Mouse (Mus musculus) large intestine, adult 2 months (tissue): ENCODE results near the gene Vps26c. TPM values are rescaled to one million over a fixed set of nuclear protein-coding genes. Genes with fewer than 3 reads are reported as not detected.
"Not testable (repeated sequence)": the region's sequence is repeated elsewhere in the genome, so short reads cannot be mapped to it uniquely, and the experiment has no call there.

Experiments used
- DNase-seq: peaks from one replicate; pipeline ENCODE4 v3.0.0-alpha.2; 2012; ENCODE audit warnings: low read depth, low spot score
- WGBS: fragments of 180-500 bp; shearing (Covaris S2); methylation state at CpG from one replicate; pipeline ENCODE4 v1.1.7; 2018; 5-methylcytosine and 5-hydroxymethylcytosine counted together
- polyA plus RNA-seq: library from polyadenylated mRNA; depleted of rRNA; stranded (reverse); fragments of >200 nt; gene quantifications from 2 replicates; pipeline ENCODE4 v1.2.3, GENCODE M21; 2012

Gene Vps26c
- polyA plus RNA-seq, 1 experiment = 33.0 TPM

DNA sequence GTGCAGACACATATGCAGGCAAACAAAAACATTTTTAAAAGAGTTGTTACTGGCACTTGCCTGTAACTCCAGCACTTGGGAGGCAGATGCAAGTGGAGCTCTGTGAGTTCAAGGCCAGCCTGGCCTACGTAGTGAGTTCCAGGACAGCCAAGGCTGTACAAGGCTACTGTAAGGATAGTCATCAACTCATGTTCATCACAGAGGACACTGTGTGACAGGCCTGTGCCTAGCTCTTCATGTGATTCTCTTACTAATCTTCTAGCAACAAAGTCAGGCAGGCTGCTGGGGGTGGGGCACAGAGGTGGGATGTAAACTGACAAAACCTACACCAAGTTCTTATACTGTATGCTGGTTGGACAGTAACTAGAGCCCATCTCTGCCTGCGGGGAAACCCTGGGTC lies 19.6 kb downstream of the Vps26c start:
- WGBS = 97% methylated on average over 2 of the region's 2 CpGs
- DNase-seq = no peak

- no peak for DNase-seq
- 84% methylated on average over 5 of the region's 5 CpGs for WGBS
Measured at GRCm38 (mm10) chr16:94504192-94504591, 22.4 kb downstream of the Vps26c start.

GRCm38 (mm10) chr16:94497911-94498310 lies 28.7 kb downstream of the Vps26c start:
- WGBS = 53% methylated on average over 5 of the region's 5 CpGs
- no peak for DNase-seq

- not testable (repeated sequence) for DNase-seq
- WGBS = 88% methylated on average over 7 of the region's 7 CpGs
Measured at GRCm38 (mm10) chr16:94497176-94497575, 29.5 kb downstream of the Vps26c start.

DNA sequence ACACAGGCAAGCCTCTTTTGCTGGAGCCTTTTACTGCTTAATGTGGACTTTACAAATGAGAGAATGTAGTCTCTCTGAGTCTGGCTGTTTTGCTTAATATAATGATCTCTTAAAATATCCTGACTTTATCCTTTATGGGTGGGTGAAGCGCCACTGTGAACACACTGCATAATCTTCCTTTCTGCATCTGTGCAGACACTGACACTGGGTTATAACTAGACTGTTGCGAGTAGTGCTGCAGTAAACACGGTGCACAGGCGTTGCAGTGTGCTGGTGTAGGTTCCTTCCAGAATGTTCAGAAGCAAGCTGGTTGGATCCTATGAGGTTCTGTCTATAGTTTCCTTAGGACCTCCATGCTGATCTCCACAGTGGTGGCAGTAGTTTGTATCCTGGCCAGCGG lies 37.3 kb downstream of the Vps26c start:
- whole genome bisulfite sequencing = 87% methylated on average over 5 of the region's 5 CpGs
- no peak for DNase-seq

- WGBS = 42% methylated on average over 5 of the region's 5 CpGs
- no peak for DNase-seq
Measured at GRCm38 (mm10) chr16:94487341-94487740, 39.3 kb downstream of the Vps26c start.

- no peak for DNase-seq
- 69% methylated on average over 11 of the region's 11 CpGs for WGBS
Measured at GRCm38 (mm10) chr16:94484752-94485535, 41.7 kb downstream of the Vps26c start.

DNA sequence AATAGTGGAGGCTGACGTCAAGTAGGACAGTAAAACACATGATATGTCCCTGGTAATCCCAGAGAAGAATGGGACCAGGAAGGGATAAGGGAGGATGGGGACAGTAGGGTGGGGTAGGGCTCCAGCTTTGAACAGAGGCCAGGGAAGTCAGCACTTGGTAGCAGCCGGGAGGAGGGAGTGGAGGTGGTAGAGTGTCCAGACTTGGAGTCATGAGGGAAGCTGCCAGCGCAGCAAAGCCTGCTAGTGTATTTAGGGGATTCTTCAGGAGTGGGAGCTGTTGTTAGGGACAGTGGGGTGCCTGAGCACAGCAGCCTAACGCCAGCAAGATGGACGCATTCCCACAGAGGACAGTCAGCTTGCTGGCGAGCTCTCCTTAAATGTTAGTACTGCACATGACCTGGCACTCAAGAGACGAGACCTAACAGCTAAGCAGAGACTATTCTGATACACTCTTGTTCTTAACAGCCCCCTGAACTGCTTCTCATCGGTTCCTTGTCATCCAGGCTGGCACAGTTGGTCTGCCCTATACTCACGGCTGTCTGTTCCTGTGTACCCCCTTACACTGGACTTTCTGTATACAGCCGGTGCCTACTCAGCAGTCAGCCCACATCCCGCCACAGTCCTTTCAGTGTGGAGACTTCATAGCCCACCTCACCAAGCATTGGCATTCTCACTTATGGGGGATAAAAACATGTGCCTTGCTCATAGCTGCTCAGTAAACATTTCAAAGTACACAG lies 53.4 kb downstream of the Vps26c start:
- 76% methylated on average over 11 of the region's 11 CpGs for WGBS
- DNase-seq = no peak

- no peak for DNase-seq
Measured at GRCm38 (mm10) chr16:94472515-94472951, 54.1 kb downstream of the Vps26c start.

DNA sequence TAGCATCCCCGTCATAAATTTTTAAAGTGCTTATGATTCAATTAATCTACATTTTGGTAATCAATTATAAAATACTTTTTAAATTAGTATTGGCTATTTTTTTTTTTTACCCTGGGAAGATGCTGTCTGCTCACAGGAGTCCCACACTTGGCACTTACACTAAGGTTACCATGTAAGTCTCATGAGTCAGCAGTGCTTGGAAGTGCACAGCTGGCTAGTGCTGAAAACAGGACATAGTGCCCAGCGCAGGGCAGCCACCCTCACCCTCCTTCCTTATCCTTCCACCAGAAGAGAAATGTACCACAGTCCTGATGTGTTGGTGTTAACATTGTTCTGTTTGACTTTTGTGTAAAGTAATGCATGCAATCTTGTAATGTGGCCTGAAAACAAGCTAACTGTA lies 58.2 kb downstream of the Vps26c start:
- 88% methylated on average over 2 of the region's 2 CpGs for WGBS
- no peak for DNase-seq

More at GRCm38 (mm10) chr16:94472515-94472951, 54.1 kb downstream of the Vps26c start:
- 48% methylated on average over 8 of the region's 8 CpGs for WGBS

DNA sequence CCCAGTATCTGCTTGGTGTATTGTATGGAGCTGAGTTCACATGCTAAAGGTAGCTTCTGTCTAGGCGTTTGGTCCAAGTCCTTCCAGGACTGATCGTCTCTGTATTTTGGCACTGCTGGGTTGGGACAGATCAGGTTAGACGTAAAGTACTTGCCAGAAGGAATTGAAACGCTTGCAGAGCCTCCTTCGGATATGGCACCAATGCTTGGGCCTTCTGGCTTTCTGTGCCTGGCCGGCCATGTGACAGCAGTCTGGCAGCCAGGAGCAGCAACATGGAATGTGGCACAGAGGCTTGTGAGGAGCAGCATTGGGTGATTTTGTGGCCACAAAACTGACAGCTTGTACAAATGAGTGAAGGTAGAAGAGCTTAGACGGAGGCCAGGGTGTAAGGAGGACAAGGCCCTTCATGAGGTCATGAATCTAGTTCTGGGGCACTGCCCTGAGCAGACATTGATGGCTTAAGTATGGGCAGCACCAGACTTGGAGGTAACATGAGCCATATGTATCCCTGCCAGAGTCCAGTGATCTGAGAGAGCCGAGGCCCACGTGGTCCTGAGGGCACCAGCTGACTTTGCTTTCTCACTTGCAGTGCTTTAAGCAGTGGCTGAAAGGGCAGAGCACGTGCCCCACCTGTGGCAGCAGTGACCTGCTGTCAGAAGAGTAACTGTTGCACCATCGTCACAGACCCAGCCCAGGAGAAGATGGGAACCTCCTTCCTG lies 59.1 kb downstream of the Vps26c start:
- 86% methylated on average over 11 of the region's 11 CpGs for WGBS

GRCm38 (mm10) chr16:94466317-94466716 lies 60.3 kb downstream of the Vps26c start:
- not testable (repeated sequence) for DNase-seq
- 95% methylated on average over 7 of the region's 7 CpGs for WGBS

More for the DNA sequence above, 59.1 kb downstream of the Vps26c start:
- DNase-seq = no peak

DNA sequence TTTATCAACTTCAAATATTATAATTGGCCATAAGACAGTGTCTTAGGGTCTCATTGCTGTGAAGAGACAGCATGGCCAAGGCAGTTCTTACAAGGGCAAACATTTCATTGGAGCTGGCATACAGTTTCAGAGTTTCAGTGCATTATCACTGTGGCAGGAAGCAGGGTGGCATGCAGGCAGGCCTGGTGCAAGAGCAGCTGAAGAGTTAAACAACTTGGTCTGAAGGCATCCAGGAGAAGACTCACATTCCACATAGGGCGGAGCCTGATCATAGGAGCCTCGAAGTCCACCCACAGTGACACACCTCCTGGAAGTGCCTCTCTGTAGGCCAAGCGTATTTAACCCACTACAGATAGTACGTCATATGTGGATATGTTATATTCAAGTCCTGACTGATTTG lies 60.7 kb downstream of the Vps26c start:
- no peak for DNase-seq
- WGBS = 73% methylated on average over 4 of the region's 4 CpGs

DNA sequence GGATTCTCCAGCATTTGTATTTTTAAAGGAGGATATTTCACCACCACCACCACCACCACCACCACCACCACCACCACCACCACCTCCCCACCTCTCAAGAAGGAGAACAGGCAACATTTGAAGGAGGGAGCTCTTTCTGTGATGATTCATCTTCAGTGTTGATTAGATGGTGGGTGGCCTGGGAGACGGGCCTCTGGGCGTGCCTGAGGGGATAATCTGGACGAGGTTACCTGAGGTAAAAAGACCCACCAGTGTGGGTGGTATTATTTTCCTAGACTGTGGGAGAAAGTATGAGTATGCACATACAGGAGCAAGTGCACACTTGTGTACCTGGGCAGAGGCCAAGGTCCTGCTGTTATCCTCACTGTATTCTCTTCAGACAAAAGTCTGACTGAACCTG lies 62.6 kb downstream of the Vps26c start:
- WGBS = 77% methylated on average over 3 of the region's 3 CpGs

GRCm38 (mm10) chr16:94454146-94454545 lies 72.5 kb downstream of the Vps26c start:
- WGBS = 83% methylated on average over 4 of the region's 4 CpGs
- DNase-seq = no peak

More for the DNA sequence above, 62.6 kb downstream of the Vps26c start:
- no peak for DNase-seq

DNA sequence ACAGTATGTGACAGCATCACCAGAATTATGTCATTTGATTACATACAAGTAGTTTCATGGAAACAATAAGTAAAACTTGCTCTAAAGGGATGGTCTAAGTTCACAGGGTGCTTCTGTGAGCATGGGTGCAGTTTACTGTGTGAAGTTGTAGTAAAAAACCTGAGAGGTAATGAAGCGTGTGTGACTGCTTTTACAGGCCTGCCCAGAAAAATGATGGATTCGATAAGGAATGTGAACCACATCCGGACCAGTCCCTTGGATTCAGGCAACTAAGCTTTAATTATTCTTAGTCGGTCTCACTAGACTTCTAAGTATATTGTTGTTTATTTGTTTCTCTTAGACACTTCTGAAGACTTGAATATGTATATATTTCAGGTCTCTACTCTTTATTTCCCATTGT lies 73.9 kb downstream of the Vps26c start:
- DNase-seq = no peak
- WGBS = 82% methylated on average over 4 of the region's 4 CpGs

DNA sequence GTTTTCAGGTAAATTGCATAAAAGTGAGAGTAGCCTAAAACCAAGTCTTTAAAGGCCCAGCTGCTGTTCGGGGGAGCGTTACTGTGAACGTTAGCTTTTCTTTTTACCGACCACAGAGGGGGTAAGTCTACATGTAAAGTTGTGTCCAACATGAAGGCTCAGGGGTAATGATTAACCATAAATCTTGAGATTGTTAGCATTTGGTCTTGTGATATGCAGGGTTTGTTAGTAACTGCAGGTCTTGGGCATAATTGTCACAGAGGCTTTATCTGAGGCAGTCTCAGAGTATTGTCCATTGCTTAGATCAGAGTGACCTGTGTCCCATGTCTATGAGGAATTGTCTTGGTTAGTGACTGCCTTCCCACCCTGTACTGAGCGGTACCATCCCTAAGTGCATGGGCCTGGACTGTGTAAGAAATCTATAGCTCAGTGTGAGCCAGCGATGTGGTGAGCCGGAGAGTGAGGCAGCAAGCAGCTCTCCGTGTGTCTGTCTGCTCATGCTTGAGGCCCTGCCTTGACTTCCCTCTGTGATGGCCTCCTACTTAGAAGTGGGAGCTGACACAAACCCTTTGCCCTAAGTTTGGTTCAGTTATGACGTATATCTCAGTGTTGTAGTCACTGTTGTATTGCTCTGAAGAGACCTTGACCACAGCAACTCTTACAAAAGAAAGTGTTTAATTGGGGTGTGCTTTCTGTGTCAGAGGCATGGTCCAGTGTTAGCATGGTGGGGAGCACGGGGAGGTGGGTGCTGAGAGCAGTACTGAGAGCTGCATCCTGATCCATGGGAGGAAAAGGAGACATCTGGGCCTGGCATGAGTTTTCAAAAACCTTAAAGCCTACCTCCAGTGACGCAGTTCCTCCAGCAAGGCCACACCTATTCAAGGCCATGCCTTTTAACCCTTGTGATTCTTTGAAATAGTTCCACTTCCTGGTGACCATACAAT lies 74.8 kb downstream of the Vps26c start:
- DNase-seq = no peak
- 60% methylated on average over 11 of the region's 11 CpGs for WGBS

- 50% methylated on average over 7 of the region's 7 CpGs for WGBS
Measured at GRCm38 (mm10) chr16:94449632-94450031, 77.0 kb downstream of the Vps26c start.

DNA sequence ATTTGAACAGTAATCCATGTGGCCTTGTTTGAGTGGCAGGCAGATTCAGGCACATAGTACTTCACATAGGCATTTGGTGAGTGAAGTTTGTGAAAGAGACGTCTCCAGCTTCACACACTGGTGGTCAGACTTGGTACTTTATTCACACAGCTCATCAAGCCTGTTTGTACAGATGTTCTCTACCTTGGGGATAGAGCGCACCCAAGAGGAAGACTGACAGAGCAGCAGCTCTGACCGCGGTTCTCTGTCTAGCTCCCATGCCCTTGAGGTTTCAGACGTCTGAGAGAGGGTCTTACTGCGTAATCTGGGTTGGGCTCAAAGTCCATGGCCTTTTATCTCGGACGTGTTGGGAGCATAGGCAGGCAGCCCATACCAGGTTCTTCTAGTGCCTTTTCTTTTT lies 77.5 kb downstream of the Vps26c start:
- 70% methylated on average over 8 of the region's 8 CpGs for WGBS
- no peak for DNase-seq

More at GRCm38 (mm10) chr16:94449632-94450031, 77.0 kb downstream of the Vps26c start:
- DNase-seq = no peak
